Mouse (Mus musculus) ES-E14 (cell line): ENCODE results near the gene Ralbp1.

ENCODE experiments used
- CHD2 ChIP-seq: IDR thresholded peaks from 2 replicates; pipeline ENCODE4 v1.6.1; 2014; ENCODE audit warnings: mild to moderate bottlenecking, low read depth, low read length, inconsistent platforms
- HCFC1 ChIP-seq: IDR thresholded peaks from 2 replicates; pipeline ENCODE4 v1.6.1; 2012; ENCODE audit warnings: low read length, inconsistent platforms, borderline replicate concordance; ENCODE audit not compliant: insufficient read depth
- ZC3H11A ChIP-seq: IDR thresholded peaks from 2 replicates; pipeline ENCODE4 v1.6.1; 2012; ENCODE audit warnings: low read depth, mild to moderate bottlenecking, inconsistent platforms, low read length, borderline replicate concordance
- ZNF384 ChIP-seq: IDR thresholded peaks from 2 replicates; pipeline ENCODE4 v1.6.1; 2012; ENCODE audit warnings: low read depth, low read length, inconsistent platforms

DNA sequence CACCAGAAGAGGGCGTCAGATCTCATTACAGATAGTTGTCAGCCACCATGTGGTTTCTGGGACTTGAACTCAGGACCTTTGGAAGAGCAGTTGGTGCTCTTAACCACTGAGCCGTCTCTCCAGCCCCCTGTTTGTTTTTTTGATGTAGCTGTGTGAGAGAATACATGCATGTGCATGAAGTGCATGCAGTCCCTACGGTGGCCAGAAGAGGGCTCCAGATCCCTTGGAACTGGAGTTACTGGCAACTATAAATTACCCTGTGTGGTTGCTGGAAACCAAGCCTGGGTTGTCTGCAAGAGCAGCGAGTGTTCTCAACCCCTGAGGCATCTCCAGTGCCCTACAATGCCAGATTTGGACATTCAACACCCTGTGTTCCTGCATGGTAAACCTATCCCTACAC, 15.5 kb downstream of the Ralbp1 start:
- no peak for TF ChIP-seq HCFC1
- peak; percentile 82; the same call in 1 of the 2 replicates for TF ChIP-seq ZC3H11A
- TF ChIP-seq CHD2, result no peak
- TF ChIP-seq ZNF384, result peak; percentile 81; the same call in 1 of the 2 replicates
